Mouse (Mus musculus): ENCODE results near the gene Nmrk2.

DNA sequence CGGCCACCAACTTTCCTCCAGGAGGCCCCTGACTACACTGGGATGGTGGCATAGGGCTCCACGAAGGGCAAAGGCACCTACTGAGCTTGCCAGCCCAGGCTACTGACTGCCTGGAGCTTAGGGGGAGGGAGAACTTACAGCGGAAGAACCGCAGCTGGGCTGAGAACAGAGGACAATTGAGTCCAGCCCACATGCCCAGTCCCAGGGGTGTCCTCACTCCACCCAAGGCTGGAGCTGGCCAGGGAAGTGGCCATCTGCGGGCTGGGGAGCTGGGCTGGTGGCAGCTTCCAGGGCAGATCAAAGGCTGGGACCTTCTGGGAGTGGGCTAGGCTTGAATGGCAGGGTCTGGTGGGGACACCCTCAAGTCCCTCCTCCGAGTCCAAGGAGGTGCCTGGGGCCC is 47.1 kb downstream of the Nmrk2 start:
- TF ChIP-seq CTCF (IDR thresholded peaks at IDR 0.05; ENCODE audit: low read depth) (no peak), EP300 (IDR thresholded peaks at IDR 0.05; ENCODE audit: low read depth) (no peak)
